Mouse (Mus musculus): ENCODE data around the gene Mrpl53.

Gene Mrpl53

DNA sequence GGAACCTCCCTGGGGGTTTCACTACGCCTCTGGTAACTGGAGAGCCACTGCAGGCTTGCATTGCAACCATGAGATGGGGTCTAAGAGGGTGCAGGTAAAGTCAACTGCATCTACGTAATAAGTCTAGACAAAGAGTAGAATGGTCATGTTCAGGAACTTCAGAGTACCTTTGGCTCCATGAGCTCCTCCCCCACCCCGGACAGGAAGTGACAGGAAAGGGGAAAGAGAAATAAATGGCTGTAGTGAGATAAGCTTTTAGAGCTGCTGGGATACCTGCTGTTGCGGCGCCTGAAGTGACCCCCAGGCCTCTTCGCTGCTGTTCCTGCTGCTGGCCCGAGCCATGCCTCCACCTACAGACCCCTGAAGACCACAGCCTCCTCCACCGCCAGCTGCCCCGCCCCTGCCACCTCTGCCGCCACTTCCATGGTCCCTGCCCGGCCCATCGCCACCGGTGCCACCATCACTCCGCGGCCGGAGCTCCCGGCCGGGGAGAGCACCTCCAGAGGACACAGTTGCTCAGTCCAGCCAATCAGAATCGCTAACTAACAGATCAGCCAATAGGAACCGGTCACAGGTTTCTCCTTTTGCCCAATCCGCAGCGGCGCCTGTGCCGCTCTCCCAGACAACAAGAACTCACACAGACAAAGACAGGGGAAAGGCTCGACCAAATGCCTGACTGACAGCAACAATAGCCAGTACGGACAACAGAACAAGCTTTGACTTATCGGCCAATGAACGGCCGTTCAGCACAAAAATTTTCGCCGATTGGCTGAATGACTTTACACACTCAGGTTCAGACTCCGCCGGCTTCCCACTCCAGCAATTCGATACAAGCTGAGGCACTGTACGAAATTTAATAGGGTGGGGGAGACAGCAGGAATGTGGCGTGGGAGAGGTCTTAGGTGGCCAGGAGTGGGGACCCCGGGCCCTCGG is 12.4 kb downstream of the Mrpl53 start, which contains the start of gene Wbp1:
Wbp1 (minus strand) TSS at position 630 of the 933 bp plus-strand sequence.
- DNase-seq (ENCODE audit: extremely low read depth, low read depth), result peak; percentile 100

DNA sequence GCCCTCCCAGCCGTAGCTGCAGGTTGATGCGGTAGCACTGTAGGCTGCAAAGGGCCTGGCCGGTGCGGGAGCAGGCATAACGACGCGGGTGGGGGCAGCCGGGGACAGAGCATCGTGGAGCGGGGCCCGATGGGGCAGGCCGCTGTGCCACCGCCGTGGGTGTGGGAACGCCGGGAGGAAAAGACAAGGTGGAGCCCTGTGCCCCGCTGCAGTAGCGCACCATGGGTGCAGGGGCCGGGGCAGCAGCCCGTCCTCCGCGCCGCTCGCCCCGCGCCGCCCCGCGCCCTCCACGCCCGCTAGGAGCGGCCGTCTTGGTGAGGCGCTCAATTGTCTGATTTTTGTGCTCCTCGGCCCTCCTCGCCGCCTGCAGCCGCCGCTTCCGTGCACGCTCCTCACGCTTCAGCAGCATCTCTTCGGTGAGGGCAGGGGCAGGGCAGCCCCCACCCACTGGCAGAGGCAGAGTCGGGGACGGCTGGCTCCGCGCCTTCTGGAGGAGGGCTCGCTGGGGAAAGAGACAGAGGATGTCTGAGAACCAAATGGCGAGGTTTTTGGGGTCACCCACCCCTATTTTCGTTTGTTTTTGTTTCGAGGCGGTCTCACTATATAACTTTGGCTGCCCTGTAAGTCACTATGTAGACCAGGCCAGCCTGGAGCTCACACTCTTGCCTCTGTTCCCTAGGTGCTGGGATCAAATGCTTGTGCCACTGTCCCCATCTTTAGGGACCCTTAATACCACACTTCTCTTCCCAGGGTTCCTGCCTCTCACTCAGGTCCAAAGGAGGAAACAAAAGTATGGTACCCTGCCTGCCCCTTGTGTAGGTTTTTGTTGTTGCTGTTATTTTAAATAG is 13.2 kb downstream of the Mrpl53 start:
- DNase-seq (ENCODE audit: extremely low read depth, low read depth), result no peak

DNA sequence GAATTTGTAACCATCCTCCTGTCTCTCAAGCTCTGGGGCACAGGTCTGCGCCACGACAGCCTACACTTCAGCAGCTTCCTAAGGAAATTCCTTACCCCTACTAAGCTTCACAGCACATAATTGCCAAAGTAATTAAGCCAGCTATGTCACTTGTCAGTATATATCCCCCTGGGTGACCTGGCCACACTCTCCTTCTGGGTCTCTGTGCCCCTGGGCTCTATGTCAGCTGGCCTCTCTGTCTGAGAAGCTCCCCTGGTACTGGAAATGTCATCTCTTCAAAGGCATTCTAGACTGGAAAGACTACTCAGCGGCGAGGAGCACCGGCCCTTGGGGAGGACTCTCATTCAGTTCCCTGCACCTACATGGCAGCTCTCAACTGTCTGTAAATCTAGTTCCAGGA is 14.1 kb downstream of the Mrpl53 start:
- DNase-seq (ENCODE audit: extremely low read depth, low read depth), result no peak

DNA sequence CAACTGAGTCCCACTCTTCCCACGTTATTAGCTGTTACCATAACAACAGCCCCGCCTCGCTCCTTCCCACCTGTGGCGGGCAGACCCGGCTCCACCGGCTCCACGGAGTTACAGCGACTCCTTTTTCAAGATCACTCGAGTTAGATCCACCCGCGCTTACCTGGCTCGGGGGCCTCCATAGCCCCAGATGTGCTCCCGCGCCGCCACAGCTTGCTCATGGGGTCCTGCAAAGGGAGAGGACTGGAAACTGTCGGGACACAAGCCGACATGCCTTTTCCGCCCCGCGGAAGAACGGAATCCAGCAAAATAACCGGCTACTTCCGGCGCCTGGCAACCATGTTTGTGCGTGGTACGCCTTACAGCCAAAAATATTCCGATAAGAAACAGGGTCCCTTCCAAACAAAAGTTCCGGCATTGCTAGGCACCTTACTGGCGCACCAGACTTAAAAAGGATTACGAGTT is 16.0 kb downstream of the Mrpl53 start:
- DNase-seq (ENCODE audit: extremely low read depth, low read depth), result peak; percentile 97

DNA sequence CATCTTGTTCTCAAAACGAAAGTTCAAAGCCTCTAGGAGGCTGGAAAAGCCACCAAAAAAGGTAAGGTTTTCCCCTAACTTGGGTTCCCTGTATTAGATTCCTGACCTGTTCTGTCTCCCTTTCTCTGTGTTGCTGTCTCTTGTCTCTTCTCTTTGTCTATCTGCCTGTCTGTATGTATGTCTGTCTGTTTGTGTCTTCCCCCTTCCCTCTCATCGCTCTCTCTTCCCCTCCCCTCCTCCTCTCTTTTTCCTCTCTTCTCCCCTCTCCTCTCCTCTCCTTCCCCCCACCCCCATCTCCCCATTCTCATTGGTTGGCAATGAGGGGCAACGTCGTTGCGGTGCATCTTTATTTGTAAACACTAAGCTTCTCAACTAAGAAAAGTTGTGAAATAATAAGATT is 16.5 kb downstream of the Mrpl53 start, which contains the start of gene Ino80b:
Ino80b (minus strand) TSS at position 101 of the 400 bp plus-strand sequence.
- no peak for DNase-seq (ENCODE audit: extremely low read depth, low read depth)

DNA sequence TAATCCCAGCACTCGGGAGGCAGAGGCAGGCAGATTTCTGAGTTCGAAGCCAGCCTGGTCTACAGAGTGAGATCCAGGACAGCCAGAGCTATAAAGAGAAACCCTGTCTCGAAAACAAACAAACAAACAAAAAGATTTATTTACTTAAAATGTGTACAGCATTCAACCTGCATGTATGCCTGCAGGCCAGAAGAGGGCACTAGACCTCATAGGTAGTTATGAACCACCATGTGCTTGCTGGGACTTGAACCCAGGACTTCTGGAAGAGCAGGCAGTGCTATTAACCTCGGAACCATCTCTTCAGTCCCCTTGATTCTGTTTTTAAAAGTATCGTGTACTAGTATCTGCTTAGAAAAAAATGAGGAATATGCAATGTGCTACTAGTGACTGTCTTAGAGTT is 18.6 kb downstream of the Mrpl53 start:
- no peak for DNase-seq (ENCODE audit: extremely low read depth, low read depth)

DNA sequence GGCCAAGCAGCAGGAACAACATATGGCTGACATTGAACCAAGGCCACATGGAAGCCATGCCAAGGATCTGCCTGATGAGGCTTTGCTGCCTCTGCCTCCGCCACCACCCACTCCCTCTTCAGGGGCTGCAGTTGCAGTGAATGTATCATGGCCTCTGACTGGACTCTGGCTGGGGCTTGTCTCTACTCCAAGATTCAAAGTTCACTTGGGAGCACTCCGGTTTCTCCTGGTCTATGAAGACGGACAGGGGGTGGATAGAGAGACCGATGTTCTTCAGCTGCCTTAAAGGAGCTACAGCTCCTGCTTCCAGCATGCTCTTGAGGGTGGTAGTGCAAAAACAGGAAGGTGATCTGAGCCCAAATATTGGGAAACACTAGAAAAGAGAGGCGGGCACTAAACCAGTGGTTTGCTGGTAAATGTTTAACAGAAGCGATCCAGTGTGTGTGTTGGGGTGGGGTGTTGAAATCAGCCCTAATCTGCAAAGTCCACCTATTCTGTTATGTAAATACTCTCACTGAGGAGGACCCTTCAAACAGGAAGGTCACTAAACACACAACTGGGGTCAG is 22.7 kb downstream of the Mrpl53 start:
- no peak for DNase-seq (ENCODE audit: extremely low read depth, low read depth)

DNA sequence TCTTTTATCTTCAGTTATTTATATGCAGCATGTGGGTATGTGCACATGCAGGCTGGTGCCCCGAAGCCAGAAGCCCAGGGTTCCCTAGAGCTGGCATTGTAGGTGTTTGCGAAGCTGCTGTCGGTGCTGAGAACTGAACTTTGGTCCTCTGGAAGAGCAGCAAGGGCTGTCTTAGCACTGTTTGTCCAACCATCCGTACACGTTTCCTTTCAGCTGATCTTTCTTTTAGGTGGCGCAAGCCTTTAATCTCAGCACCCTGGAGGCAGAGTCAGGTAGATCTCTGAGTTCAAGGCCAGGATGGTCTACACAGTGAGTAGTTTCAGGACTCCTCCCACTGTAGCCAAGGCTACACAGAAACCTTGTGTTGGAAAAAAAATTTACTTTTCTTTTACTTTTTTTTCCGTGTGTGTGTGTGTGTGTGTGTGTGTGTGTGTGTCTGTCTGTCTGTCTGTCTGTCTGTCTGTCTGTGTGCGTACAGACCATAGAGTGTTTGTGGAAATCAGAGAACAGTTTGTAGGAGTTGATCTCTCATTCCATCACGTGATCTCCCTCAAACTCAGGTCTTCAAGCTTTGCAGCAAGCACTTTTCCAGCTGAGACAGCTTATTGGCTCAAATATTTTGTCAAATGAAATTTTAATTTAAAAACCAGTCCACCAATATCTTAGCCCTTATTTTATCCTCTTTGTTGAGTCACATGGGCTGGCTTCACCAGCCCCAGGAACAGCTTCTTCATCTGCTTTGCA is 23.5 kb downstream of the Mrpl53 start:
- DNase-seq (ENCODE audit: extremely low read depth, low read depth), result no peak

DNA sequence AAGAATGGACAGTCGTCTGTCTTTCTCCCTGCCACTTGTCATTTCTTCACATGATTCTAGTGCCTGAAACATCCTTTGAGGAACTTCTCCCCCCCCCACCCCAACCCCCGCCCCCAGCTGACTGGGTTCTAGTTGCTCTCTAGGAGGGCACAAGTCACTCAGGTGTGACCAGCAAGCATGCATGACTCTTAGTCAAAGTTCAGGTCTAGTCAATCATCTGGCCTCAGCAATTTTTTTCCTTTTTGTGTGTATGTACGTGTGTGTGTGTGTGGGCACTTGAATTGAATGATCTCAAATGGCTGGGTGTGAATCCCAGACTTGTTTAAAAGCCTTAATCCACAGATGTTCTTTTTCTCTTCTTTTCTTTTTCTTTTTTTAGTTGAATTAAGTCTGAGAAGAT is 25.4 kb downstream of the Mrpl53 start:
- DNase-seq (ENCODE audit: extremely low read depth, low read depth), result no peak

DNA sequence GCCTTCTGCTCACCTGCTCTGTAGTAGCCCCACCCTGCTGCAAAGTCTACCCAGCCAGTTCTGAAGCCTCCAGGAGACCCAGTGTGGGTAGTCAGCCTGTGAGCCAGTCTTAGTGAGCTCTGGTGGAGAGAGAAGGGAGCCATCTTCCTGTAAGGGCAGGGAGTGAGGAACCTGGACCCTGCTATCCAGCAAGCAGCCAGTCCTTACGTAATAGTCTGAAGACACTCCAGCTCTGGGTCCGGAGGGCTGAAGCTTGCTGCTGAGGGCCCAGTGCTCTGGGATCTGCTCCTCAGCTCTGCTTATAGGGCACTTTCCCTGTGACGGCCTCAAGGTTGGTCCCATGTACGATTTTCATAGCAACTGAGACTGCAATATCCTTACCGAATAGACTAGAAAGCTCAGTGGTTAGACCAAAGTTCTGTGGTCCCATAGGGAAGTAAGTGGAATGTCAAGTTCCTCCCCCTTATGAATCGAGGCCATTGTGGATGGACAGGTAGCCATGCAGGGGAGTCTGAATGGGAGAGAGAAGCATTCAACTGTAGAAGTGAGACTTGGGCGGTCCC is 26.2 kb downstream of the Mrpl53 start, which contains the start of gene Rtkn:
Rtkn (plus strand) TSS at position 513 of the 563 bp plus-strand sequence.
- DNase-seq (ENCODE audit: extremely low read depth, low read depth), result no peak

DNA sequence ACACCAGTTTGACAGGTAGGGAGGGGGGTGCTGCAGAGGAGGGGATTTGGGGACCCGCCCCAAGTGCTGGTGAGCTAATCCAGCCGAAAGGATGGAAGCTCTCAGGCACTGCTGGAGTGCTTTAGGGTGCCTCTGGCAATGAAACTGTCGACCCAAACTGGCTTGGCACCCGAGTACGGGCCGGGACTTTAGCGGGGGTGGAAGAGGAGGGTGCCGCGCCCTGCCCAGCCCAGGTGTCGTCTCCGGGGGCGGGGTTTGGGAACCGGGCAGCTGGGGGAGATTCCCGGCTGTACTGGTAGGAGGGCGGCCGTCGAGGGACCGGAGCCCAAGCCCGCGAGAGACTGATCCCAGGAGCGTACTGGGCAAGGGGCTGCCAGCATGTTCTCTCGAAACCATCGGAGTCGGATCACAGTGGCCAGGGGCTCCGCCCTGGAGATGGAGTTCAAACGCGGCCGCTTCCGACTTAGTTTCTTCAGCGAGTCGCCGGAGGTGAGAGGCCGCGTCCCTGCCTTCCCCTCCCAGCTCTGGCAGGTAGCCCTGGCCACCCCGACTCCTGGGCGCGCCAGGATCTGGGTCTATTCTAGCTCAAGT is 26.8 kb downstream of the Mrpl53 start:
- DNase-seq (ENCODE audit: extremely low read depth, low read depth), result no peak

DNA sequence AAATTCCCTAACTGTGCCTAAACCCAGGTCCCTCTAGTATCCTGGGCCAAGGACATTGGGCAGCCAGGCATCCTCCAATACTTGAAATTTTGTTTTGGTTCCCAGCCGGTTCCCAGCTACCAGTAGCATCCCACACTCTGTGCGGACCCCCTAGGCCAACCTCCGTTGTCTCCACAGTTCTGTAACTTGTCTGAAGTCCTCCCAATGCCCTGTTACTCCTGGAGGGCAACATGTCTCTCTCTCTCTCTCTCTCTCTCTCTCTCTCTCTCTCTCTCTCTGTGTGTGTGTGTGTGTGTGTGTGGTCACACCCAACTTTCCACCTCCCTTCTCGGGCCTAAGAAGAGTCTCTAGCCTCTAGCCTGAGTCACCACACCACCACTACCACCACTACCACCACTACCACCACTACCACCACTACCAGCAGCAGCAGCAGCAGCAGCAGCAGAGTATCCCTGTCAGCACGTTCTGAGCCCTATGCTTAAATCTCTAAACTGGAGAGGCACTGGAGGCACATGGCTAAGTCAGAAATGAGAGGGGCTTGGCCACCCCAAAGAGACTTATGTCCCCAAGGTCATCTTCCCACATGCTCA is 27.5 kb downstream of the Mrpl53 start:
- no peak for DNase-seq (ENCODE audit: extremely low read depth, low read depth)

DNA sequence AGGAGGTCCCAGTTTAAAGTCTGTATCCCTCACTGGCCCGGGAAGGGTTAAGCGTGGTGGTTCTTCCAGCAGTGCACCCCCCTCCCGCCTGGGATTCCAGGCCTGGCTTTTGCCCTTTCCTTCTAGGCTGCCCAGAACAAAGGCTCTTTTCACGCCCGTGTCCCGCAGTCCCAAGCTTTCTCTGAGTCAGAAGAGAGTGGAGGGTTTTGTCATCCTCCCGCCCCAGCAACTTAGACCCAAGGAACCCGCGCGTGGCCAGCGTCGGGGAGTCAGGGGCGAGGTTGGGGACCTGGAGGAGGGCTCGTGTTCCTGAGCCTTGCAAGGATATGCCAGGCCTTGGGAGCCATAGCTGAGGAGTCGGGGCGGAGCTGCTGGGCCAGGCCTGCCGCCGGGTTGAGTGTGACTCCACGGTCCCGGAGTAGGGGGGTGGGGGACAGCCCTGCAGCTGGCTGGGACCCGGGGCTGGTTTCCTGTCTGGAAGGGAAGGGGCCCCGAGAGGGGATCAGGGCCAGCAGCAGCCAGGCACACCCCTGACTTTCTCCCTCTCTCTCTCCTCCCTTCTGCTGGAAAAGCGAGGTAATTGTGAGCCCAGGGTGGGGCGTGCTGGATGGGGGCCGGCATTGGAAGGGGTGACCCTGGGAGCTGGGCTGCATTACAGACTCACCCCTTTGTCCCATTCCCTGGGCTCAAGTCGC is 28.2 kb downstream of the Mrpl53 start:
- DNase-seq (ENCODE audit: extremely low read depth, low read depth), result no peak

DNA sequence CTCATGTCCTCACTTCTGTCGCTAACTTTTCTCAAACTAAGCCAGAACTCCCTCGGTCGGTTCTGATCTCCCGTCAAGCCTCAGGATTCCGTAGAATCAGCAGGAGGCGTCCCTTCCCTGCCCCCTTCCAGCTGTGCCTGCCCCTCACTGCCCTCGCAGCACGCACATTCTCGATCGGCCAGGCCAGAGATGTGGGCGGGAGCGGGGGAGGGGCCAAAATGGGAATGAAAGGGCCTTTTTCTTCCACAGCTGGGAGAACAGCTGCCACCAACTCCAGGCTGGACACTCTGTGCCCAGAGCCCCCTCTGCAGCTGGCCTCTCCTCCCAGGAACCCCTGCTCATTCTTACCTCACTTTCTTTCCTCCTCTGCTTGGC is 28.7 kb downstream of the Mrpl53 start:
- DNase-seq (ENCODE audit: extremely low read depth, low read depth), result no peak

DNA sequence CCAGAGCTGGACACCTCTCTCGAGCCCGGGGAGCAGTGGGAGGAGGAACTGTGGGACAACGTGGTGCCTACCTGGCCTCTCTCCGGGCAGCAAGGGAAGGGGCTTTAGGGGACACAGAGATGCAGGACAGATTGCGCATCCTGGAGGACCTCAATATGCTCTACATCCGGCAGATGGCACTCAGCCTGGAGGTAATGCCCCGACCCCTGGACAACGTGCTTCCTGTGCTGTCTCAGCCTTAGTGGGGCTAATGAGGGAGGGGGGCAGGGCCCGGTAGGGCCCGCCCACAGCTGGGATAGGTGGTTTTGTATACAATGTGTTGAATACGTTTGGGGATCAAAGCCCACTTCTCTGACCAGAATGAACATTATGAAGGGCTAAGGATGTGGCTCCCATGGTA is 29.2 kb downstream of the Mrpl53 start:
- DNase-seq (ENCODE audit: extremely low read depth, low read depth), result no peak

DNA sequence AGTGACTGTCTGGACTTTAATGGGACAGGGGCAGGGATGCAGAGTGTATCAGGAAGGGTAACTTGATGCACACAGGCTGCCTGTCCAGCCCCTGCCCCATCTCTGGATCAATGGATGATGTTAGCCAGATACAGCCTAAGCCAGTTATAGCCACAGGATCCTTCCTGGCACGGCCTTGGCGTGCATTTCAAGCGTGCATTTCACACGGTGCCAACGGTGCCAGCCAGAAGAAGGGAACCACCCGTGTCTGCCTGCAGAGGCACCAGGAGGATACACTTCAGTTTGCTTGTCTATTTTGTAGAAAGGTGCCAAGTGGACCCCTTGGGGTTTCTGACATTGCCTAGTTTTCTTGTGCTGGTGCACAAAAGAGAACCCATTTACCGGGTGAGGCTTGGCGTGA is 31.2 kb downstream of the Mrpl53 start:
- DNase-seq (ENCODE audit: extremely low read depth, low read depth), result no peak

DNA sequence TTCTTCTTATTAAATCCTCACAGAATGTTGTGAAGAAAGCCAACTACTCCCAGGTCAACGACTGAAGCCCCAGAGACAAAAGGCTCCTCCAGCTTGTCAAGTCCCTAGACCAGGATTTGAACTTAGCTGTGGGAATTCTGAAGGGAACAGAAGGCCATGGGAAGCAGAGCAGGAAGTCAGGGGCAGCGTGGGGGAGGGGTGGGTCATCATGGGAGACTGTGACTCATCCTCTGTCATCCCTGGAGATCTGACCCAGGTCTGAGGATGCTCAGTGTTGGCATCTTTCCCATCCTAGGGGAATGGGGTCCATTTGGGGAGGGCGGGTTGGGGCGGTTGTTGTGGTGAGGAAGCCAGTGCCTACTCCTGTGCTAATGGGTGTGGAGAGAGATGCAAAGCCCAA is 32.8 kb downstream of the Mrpl53 start:
- DNase-seq (ENCODE audit: extremely low read depth, low read depth), result no peak

DNA sequence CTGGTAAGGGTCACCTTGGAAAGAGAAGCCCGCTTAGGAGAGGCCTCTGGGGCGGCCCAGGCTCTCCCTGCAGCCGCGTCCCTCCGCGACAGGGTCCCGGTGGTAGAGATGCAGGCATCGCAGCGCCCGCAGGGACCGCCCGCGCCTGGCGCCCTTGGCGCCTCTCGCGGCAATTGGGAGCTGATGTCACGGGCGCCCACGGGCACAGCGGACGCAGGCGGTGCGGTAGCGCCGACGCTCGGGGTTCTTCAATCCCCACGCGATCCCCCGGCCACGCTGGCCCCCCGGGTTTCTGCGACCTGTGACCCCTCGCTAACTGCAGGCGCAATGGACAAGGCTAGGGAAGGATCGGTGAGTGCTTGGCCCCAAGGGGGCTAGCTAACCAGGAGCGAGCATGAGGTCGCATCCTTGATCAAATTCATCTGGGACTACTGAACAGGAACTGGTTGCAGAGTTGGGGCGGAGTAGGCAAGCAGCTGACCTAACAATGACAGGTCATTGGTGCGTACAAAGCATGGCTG is 33.4 kb downstream of the Mrpl53 start:
- DNase-seq (ENCODE audit: extremely low read depth, low read depth), result no peak

DNA sequence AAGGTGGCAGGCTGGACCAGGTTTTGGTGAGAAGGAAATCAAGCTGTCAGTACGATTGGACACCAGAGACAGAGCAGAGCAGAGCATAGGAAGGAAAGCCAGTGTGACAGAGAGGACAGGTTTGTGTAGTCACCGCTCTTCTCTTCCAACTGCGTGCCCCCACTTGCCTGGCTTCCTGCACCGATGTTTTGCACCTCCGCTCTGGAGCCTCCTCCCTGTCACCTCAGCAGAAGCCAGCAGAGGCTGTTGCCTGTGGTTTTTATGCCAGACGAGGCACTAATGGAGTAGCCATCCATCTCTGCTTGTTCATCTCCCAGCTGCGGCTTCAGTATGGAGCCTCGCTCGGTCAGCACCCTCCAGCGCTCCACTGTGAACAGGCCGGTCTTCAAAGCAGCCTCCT is 34.0 kb downstream of the Mrpl53 start:
- no peak for DNase-seq (ENCODE audit: extremely low read depth, low read depth)

Measured in MEL-GATA-1-ER (cell line).